Mouse (Mus musculus): Measurements from ENCODE around the gene Celf1. TPM values are rescaled to one million over a fixed set of nuclear protein-coding genes. Genes with fewer than 3 reads are reported as not detected.
"Not testable (repeated sequence)": the region's sequence is repeated elsewhere in the genome, so short reads cannot be mapped to it uniquely, and the experiment has no call there.

Celf1 gene
- 132 and 138 TPM in 2 replicates for polyA plus RNA-seq (2015; fragmentation: Nextera tagmentation; extraction: Ambion mirVana)

GRCm38 (mm10) chr2:90940233-90941229, at the start of gene Celf1:
Celf1 (plus strand) TSS chr2:90940382.
- peak; percentile 98 for ATAC-seq
- H3K4me2 ChIP-seq: peak within 1 kb of the TSS; percentile 71
- H3K27me3 ChIP-seq: no peaks in the 10 kb centered on the region
- under 1% methylated on average over 90 of the region's 113 CpGs for WGBS
- H3K27ac ChIP-seq: peak within 1 kb of the TSS; percentile 95
- H3K4me1 ChIP-seq: peaks cover 39% of the 10 kb centered on the region
- H3K9me3 ChIP-seq (replicated peaks): no peaks in the 10 kb centered on the region
- peak within 1 kb of the TSS; percentile 98 for H3K9ac ChIP-seq
- H3K36me3 ChIP-seq (ENCODE audit: poor library complexity, severe bottlenecking): no peaks in the 10 kb centered on the region
- H3K4me3 ChIP-seq: peak within 1 kb of the TSS; percentile 99

- Histone ChIP-seq H3K9ac (no peak overlapping the region), H3K4me1 (peaks cover 17% of the 10 kb centered on the region), H3K9me3 (replicated peaks) (no peaks in the 10 kb centered on the region), H3K27ac (no peak overlapping the region), H3K4me3 (no peak overlapping the region), H3K4me2 (no peak overlapping the region), H3K27me3 (peaks cover 23% of the 10 kb centered on the region), H3K36me3 (ENCODE audit: poor library complexity, severe bottlenecking) (peaks cover 65% of the 10 kb centered on the region)
- 88% methylated on average over 6 of the region's 6 CpGs for WGBS
- no peak for ATAC-seq
Measured at GRCm38 (mm10) chr2:90893673-90894298, 46.4 kb upstream of the Celf1 start.

- not testable (repeated sequence) for ATAC-seq
Measured at GRCm38 (mm10) chr2:90894299-90894677, 45.9 kb upstream of the Celf1 start.

GRCm38 (mm10) chr2:90903398-90903797, 36.8 kb upstream of the Celf1 start:
- peak overlapping the region; percentile 93 for H3K9ac ChIP-seq
- WGBS: 88% methylated on average over 2 of the region's 2 CpGs
- H3K4me2 ChIP-seq: peak overlapping the region; percentile 77
- no peak overlapping the region for H3K27ac ChIP-seq
- peak overlapping the region; percentile 93 for H3K4me3 ChIP-seq
- no peaks in the 10 kb centered on the region for H3K9me3 ChIP-seq (replicated peaks)
- H3K27me3 ChIP-seq: no peaks in the 10 kb centered on the region
- H3K36me3 ChIP-seq (ENCODE audit: poor library complexity, severe bottlenecking): peaks cover 54% of the 10 kb centered on the region
- ATAC-seq: no peak
- peaks cover 37% of the 10 kb centered on the region for H3K4me1 ChIP-seq

More at GRCm38 (mm10) chr2:90894299-90894677, 45.9 kb upstream of the Celf1 start:
- not testable (repeated sequence) for H3K4me2 ChIP-seq; H3K9ac ChIP-seq; H3K4me3 ChIP-seq; H3K27ac ChIP-seq; H3K9me3 ChIP-seq (replicated peaks)
- H3K36me3 ChIP-seq (ENCODE audit: poor library complexity, severe bottlenecking): peaks cover 70% of the 10 kb centered on the region
- peaks cover 15% of the 10 kb centered on the region for H3K4me1 ChIP-seq
- H3K27me3 ChIP-seq: peaks cover 18% of the 10 kb centered on the region
- 94% methylated on average over 3 of the region's 3 CpGs for WGBS

- no peaks in the 10 kb centered on the region for H3K27me3 ChIP-seq
- WGBS: under 1% methylated on average over 42 of the region's 43 CpGs
- peaks cover 54% of the 10 kb centered on the region for H3K36me3 ChIP-seq (ENCODE audit: poor library complexity, severe bottlenecking)
Measured at GRCm38 (mm10) chr2:90904076-90904855, 35.9 kb upstream of the Celf1 start, which contains the start of the genes Kbtbd4 and Ndufs3. Kbtbd4 (plus strand) TSS chr2:90904740. Ndufs3 (minus strand) TSS chr2:90904827.

GRCm38 (mm10) chr2:90904856-90905224, 35.3 kb upstream of the Celf1 start:
- WGBS: under 1% methylated on average over 20 of the region's 21 CpGs
- Histone ChIP-seq H3K27ac (peak overlapping the region; percentile 92), H3K27me3 (no peaks in the 10 kb centered on the region), H3K36me3 (ENCODE audit: poor library complexity, severe bottlenecking) (peaks cover 57% of the 10 kb centered on the region), H3K4me3 (peak overlapping the region; percentile 93), H3K9ac (peak overlapping the region; percentile 93), H3K4me2 (peak overlapping the region; percentile 77), H3K4me1 (peaks cover 37% of the 10 kb centered on the region), H3K9me3 (replicated peaks) (no peaks in the 10 kb centered on the region)
- ATAC-seq: peak; percentile 77; the same call in 1 of the 2 replicates

More at GRCm38 (mm10) chr2:90904076-90904855, 35.9 kb upstream of the Celf1 start, which contains the start of the genes Kbtbd4 and Ndufs3:
- peak within 1 kb of the TSS; percentile 93 for H3K9ac ChIP-seq
- H3K27ac ChIP-seq: peak within 1 kb of the TSS; percentile 92
- peak within 1 kb of the TSS; percentile 77 for H3K4me2 ChIP-seq
- peak; percentile 96 for ATAC-seq
- peak within 1 kb of the TSS; percentile 93 for H3K4me3 ChIP-seq
- H3K4me1 ChIP-seq: peaks cover 37% of the 10 kb centered on the region
- H3K9me3 ChIP-seq (replicated peaks): no peaks in the 10 kb centered on the region

GRCm38 (mm10) chr2:90906721-90907120, 33.5 kb upstream of the Celf1 start:
- Histone ChIP-seq H3K9ac (no peak overlapping the region), H3K36me3 (ENCODE audit: poor library complexity, severe bottlenecking) (peaks cover 62% of the 10 kb centered on the region), H3K9me3 (replicated peaks) (no peaks in the 10 kb centered on the region), H3K4me2 (no peak overlapping the region), H3K27ac (no peak overlapping the region), H3K4me3 (no peak overlapping the region), H3K27me3 (no peaks in the 10 kb centered on the region), H3K4me1 (peaks cover 37% of the 10 kb centered on the region)
- 92% methylated on average over 2 of the region's 2 CpGs for WGBS
- ATAC-seq: no peak

GRCm38 (mm10) chr2:90910861-90911260, 29.3 kb upstream of the Celf1 start:
- no peak for ATAC-seq
- WGBS: 88% methylated on average over 1 of the region's 1 CpGs
- H3K36me3 ChIP-seq (ENCODE audit: poor library complexity, severe bottlenecking): peaks cover 72% of the 10 kb centered on the region

GRCm38 (mm10) chr2:90911668-90912067, 28.5 kb upstream of the Celf1 start:
- no peak overlapping the region for H3K9ac ChIP-seq
- peaks cover 67% of the 10 kb centered on the region for H3K36me3 ChIP-seq (ENCODE audit: poor library complexity, severe bottlenecking)
- peaks cover 36% of the 10 kb centered on the region for H3K4me1 ChIP-seq
- H3K27ac ChIP-seq: no peak overlapping the region
- WGBS: 84% methylated on average over 1 of the region's 1 CpGs
- H3K9me3 ChIP-seq (replicated peaks): no peaks in the 10 kb centered on the region
- H3K27me3 ChIP-seq: no peaks in the 10 kb centered on the region
- ATAC-seq: no peak
- H3K4me3 ChIP-seq: no peak overlapping the region
- H3K4me2 ChIP-seq: no peak overlapping the region

More at GRCm38 (mm10) chr2:90910861-90911260, 29.3 kb upstream of the Celf1 start:
- H3K9me3 ChIP-seq (replicated peaks): no peaks in the 10 kb centered on the region
- no peak overlapping the region for H3K27ac ChIP-seq
- no peak overlapping the region for H3K4me3 ChIP-seq
- no peak overlapping the region for H3K9ac ChIP-seq
- H3K4me1 ChIP-seq: peaks cover 35% of the 10 kb centered on the region
- no peaks in the 10 kb centered on the region for H3K27me3 ChIP-seq
- no peak overlapping the region for H3K4me2 ChIP-seq

GRCm38 (mm10) chr2:90913671-90914070, 26.5 kb upstream of the Celf1 start:
- peaks cover 38% of the 10 kb centered on the region for H3K4me1 ChIP-seq
- no peak overlapping the region for H3K4me2 ChIP-seq
- peak overlapping the region; percentile 46; the same call in 1 of the 2 replicates for H3K27ac ChIP-seq
- peaks cover 51% of the 10 kb centered on the region for H3K36me3 ChIP-seq (ENCODE audit: poor library complexity, severe bottlenecking)
- H3K9ac ChIP-seq: no peak overlapping the region
- no peaks in the 10 kb centered on the region for H3K27me3 ChIP-seq
- ATAC-seq: no peak
- H3K9me3 ChIP-seq (replicated peaks): no peaks in the 10 kb centered on the region
- no peak overlapping the region for H3K4me3 ChIP-seq
- 80% methylated on average over 2 of the region's 2 CpGs for WGBS

- Histone ChIP-seq H3K27me3 (no peaks in the 10 kb centered on the region), H3K4me1 (peaks cover 39% of the 10 kb centered on the region), H3K4me2 (peak overlapping the region; percentile 72; the same call in 1 of the 2 replicates), H3K9me3 (replicated peaks) (no peaks in the 10 kb centered on the region), H3K9ac (peak overlapping the region; percentile 30; the same call in 1 of the 2 replicates), H3K36me3 (ENCODE audit: poor library complexity, severe bottlenecking) (peaks cover 32% of the 10 kb centered on the region), H3K27ac (no peak overlapping the region), H3K4me3 (no peak overlapping the region)
- ATAC-seq: no peak
- 84% methylated on average over 1 of the region's 1 CpGs for WGBS
Measured at GRCm38 (mm10) chr2:90915516-90915915, 24.7 kb upstream of the Celf1 start.
